Mouse (Mus musculus) MN1 (cell line): ENCODE measurements around the gene Cfap20.

ENCODE experiments used
- DNase-seq: peaks from one replicate; pipeline ENCODE4 v3.0.0-alpha.2; 2016; ENCODE audit warnings: low spot score

Cfap20 gene

GRCm38 (mm10) chr8:95434686-95435439 is at the start of gene Cfap20:
Gene Cfap20 (minus strand): TSS chr8:95434869.
- DNase-seq = peak; percentile 100

GRCm38 (mm10) chr8:95470008-95470407 is 35.3 kb upstream of the Cfap20 start:
- no peak for DNase-seq

GRCm38 (mm10) chr8:95468995-95469394 is 34.3 kb upstream of the Cfap20 start:
- DNase-seq = no peak

- no peak for DNase-seq
Measured at GRCm38 (mm10) chr8:95466543-95466942, 31.9 kb upstream of the Cfap20 start.

- no peak for DNase-seq
Measured at GRCm38 (mm10) chr8:95452518-95452917, 17.8 kb upstream of the Cfap20 start.

- DNase-seq = no peak
Measured at GRCm38 (mm10) chr8:95450271-95450670, 15.6 kb upstream of the Cfap20 start.

- no peak for DNase-seq
Measured at GRCm38 (mm10) chr8:95447661-95448060, 13.0 kb upstream of the Cfap20 start.

GRCm38 (mm10) chr8:95445042-95445441 is 10.4 kb upstream of the Cfap20 start:
- no peak for DNase-seq

GRCm38 (mm10) chr8:95441491-95442039 is 6.9 kb upstream of the Cfap20 start:
- no peak for DNase-seq

GRCm38 (mm10) chr8:95440168-95440709 is 5.6 kb upstream of the Cfap20 start:
- DNase-seq = no peak

GRCm38 (mm10) chr8:95439421-95439820 is 4.8 kb upstream of the Cfap20 start:
- DNase-seq = no peak

- DNase-seq = peak; percentile 43
Measured at GRCm38 (mm10) chr8:95437341-95437992, 2.8 kb upstream of the Cfap20 start.

- no peak for DNase-seq
Measured at GRCm38 (mm10) chr8:95435930-95436329, 1.3 kb upstream of the Cfap20 start.

- DNase-seq = no peak
Measured at GRCm38 (mm10) chr8:95435471-95435870, 802 bp upstream of the Cfap20 start.

- DNase-seq = peak; percentile 57
Measured at GRCm38 (mm10) chr8:95434233-95434632, 436 bp downstream of the Cfap20 start.

- DNase-seq = no peak
Measured at GRCm38 (mm10) chr8:95433124-95433523, 1.5 kb downstream of the Cfap20 start.

GRCm38 (mm10) chr8:95432471-95432870 is 2.2 kb downstream of the Cfap20 start:
- no peak for DNase-seq

- peak; percentile 87 for DNase-seq
Measured at GRCm38 (mm10) chr8:95429945-95430344, 4.7 kb downstream of the Cfap20 start.

- DNase-seq = peak; percentile 76
Measured at GRCm38 (mm10) chr8:95427594-95428535, 6.8 kb downstream of the Cfap20 start.

GRCm38 (mm10) chr8:95426781-95427281 is 7.8 kb downstream of the Cfap20 start:
- peak; percentile 45 for DNase-seq

- no peak for DNase-seq
Measured at GRCm38 (mm10) chr8:95424682-95425081, 10.0 kb downstream of the Cfap20 start.
